Mouse (Mus musculus): Measurements from ENCODE around the gene Odf3b.

- TF ChIP-seq GATA1 (IDR thresholded peaks at IDR 0.05; ENCODE audit: borderline replicate concordance, low read length) = no peak
- TF ChIP-seq FLI1 (IDR thresholded peaks at IDR 0.05; ENCODE audit: low read length) = no peak
Measured at GRCm38 (mm10) chr15:89341678-89342077, 37.4 kb downstream of the Odf3b start.
